Mouse (Mus musculus) heart, embryonic 10.5 days (tissue): ENCODE results near the gene Ap3d1. TPM values are rescaled to one million over a fixed set of nuclear protein-coding genes. Genes with fewer than 3 reads are reported as not detected.

Source experiments
- DNase-seq: peaks from one replicate; pipeline ENCODE4 v3.0.0-alpha.2; 2017; ENCODE audit warnings: low spot score
- H3K27ac ChIP-seq: fragments of 300-500 bp; sonication (generic); 2 replicates; pipeline ENCODE4 v1.5.1; 2016; ENCODE audit warnings: mild to moderate bottlenecking
- H3K27me3 ChIP-seq: fragments of 300-500 bp; sonication (generic); 2 replicates; pipeline ENCODE4 v1.6.1; 2016; ENCODE audit warnings: mild to moderate bottlenecking; ENCODE audit not compliant: poor library complexity, insufficient read depth, severe bottlenecking
- H3K36me3 ChIP-seq: fragments of 300-500 bp; sonication (generic); 2 replicates; pipeline ENCODE4 v1.6.1; 2016; ENCODE audit warnings: mild to moderate bottlenecking, moderate library complexity
- H3K4me1 ChIP-seq: fragments of 300-500 bp; sonication (generic); 2 replicates; pipeline ENCODE4 v1.6.1; 2016; ENCODE audit warnings: mild to moderate bottlenecking
- H3K4me3 ChIP-seq: fragments of 300-500 bp; sonication (generic); 2 replicates; pipeline ENCODE4 v1.5.1; 2016; ENCODE audit warnings: mild to moderate bottlenecking, moderate library complexity
- H3K9me3 ChIP-seq: fragments of 300-500 bp; sonication (generic); 2 replicates; pipeline ENCODE4 v1.6.1; 2016; ENCODE audit warnings: mild to moderate bottlenecking, moderate library complexity
- WGBS: fragments of 180-500 bp; shearing (Covaris S2); methylation state at CpG from one replicate; pipeline ENCODE4 v1.1.7; 2016; 5-methylcytosine and 5-hydroxymethylcytosine counted together
- polyA plus RNA-seq: library from polyadenylated mRNA; unstranded; fragments of >200 nt; fragmentation: Nextera tagmentation; extraction: Ambion mirVana; gene quantifications from 2 replicates; pipeline ENCODE4 v1.2.1, GENCODE M21; 2016

The Ap3d1 gene
- polyA plus RNA-seq, 1 experiment from 2014 or later = 60.4 TPM

- Histone ChIP-seq H3K4me1 (peaks cover 75% of the 10 kb centered on the region), H3K4me3 (no peak overlapping the region)
Observed at GRCm38 (mm10) chr10:80697812-80698211, 44.3 kb downstream of the Ap3d1 start.

GRCm38 (mm10) chr10:80697393-80697787 is 44.7 kb downstream of the Ap3d1 start:
- H3K27me3 ChIP-seq = no peaks in the 10 kb centered on the region
- 87% methylated on average over 8 of the region's 8 CpGs for WGBS
- H3K36me3 ChIP-seq = peaks cover 31% of the 10 kb centered on the region
- no peaks in the 10 kb centered on the region for H3K9me3 ChIP-seq
- peaks cover 79% of the 10 kb centered on the region for H3K4me1 ChIP-seq
- H3K27ac ChIP-seq = no peak overlapping the region
- DNase-seq = no peak
- H3K4me3 ChIP-seq = no peak overlapping the region

More at GRCm38 (mm10) chr10:80697812-80698211, 44.3 kb downstream of the Ap3d1 start:
- Histone ChIP-seq H3K27ac (peak overlapping the region; percentile 75; the same call in 1 of the 2 replicates), H3K36me3 (peaks cover 31% of the 10 kb centered on the region), H3K9me3 (no peaks in the 10 kb centered on the region), H3K27me3 (no peaks in the 10 kb centered on the region)
- WGBS = 67% methylated on average over 9 of the region's 9 CpGs
- peak; percentile 94 for DNase-seq

GRCm38 (mm10) chr10:80696502-80697392 is 45.3 kb downstream of the Ap3d1 start:
- DNase-seq = no peak
- peak overlapping the region; percentile 69 for H3K27ac ChIP-seq
- H3K36me3 ChIP-seq = peaks cover 31% of the 10 kb centered on the region
- H3K4me1 ChIP-seq = peaks cover 82% of the 10 kb centered on the region
- no peaks in the 10 kb centered on the region for H3K27me3 ChIP-seq
- no peak overlapping the region for H3K4me3 ChIP-seq
- H3K9me3 ChIP-seq = no peaks in the 10 kb centered on the region
- 68% methylated on average over 12 of the region's 12 CpGs for WGBS

- Histone ChIP-seq H3K4me3 (no peak overlapping the region), H3K36me3 (peaks cover 38% of the 10 kb centered on the region), H3K9me3 (no peaks in the 10 kb centered on the region), H3K27me3 (no peaks in the 10 kb centered on the region), H3K27ac (peak overlapping the region; percentile 69), H3K4me1 (peaks cover 75% of the 10 kb centered on the region)
- DNase-seq = no peak
- WGBS = 74% methylated on average over 10 of the region's 10 CpGs
Observed at GRCm38 (mm10) chr10:80695801-80696501, 46.1 kb downstream of the Ap3d1 start.

GRCm38 (mm10) chr10:80695186-80695585 is 46.9 kb downstream of the Ap3d1 start:
- Histone ChIP-seq H3K27ac (peak overlapping the region; percentile 69), H3K4me3 (no peak overlapping the region; the same call in 1 of the 2 replicates), H3K36me3 (peaks cover 46% of the 10 kb centered on the region), H3K27me3 (no peaks in the 10 kb centered on the region), H3K4me1 (peaks cover 68% of the 10 kb centered on the region), H3K9me3 (no peaks in the 10 kb centered on the region)
- DNase-seq = no peak
- WGBS = 72% methylated on average over 2 of the region's 2 CpGs

- Histone ChIP-seq H3K36me3 (peaks cover 52% of the 10 kb centered on the region), H3K4me1 (peaks cover 63% of the 10 kb centered on the region)
Observed at GRCm38 (mm10) chr10:80694159-80694938, 47.7 kb downstream of the Ap3d1 start.

GRCm38 (mm10) chr10:80693401-80694045 is 48.5 kb downstream of the Ap3d1 start:
- Histone ChIP-seq H3K36me3 (peaks cover 53% of the 10 kb centered on the region), H3K4me1 (peaks cover 58% of the 10 kb centered on the region)
- WGBS = 93% methylated on average over 12 of the region's 12 CpGs

More at GRCm38 (mm10) chr10:80694159-80694938, 47.7 kb downstream of the Ap3d1 start:
- peak overlapping the region; percentile 69; the same call in 1 of the 2 replicates for H3K27ac ChIP-seq
- H3K27me3 ChIP-seq = no peaks in the 10 kb centered on the region
- no peak overlapping the region for H3K4me3 ChIP-seq
- H3K9me3 ChIP-seq = no peaks in the 10 kb centered on the region
- 87% methylated on average over 13 of the region's 13 CpGs for WGBS
- DNase-seq = no peak

GRCm38 (mm10) chr10:80692249-80693165 is 49.6 kb downstream of the Ap3d1 start:
- no peaks in the 10 kb centered on the region for H3K27me3 ChIP-seq
- H3K4me3 ChIP-seq = no peak overlapping the region; the same call in 1 of the 2 replicates
- peaks cover 49% of the 10 kb centered on the region for H3K4me1 ChIP-seq
- H3K9me3 ChIP-seq = no peaks in the 10 kb centered on the region
- WGBS = 82% methylated on average over 14 of the region's 14 CpGs
- H3K27ac ChIP-seq = peak overlapping the region; percentile 1; the same call in 1 of the 2 replicates
- H3K36me3 ChIP-seq = peaks cover 58% of the 10 kb centered on the region
- no peak for DNase-seq

More at GRCm38 (mm10) chr10:80693401-80694045, 48.5 kb downstream of the Ap3d1 start:
- Histone ChIP-seq H3K27me3 (no peaks in the 10 kb centered on the region), H3K27ac (0 out of 2 replicates have a peak overlapping the region, but pooled peaks have one; percentile 1), H3K4me3 (no peak overlapping the region), H3K9me3 (no peaks in the 10 kb centered on the region)
- DNase-seq = no peak

- no peak overlapping the region for H3K27ac ChIP-seq
- DNase-seq = no peak
Observed at GRCm38 (mm10) chr10:80687850-80688249, 54.2 kb downstream of the Ap3d1 start.

GRCm38 (mm10) chr10:80686617-80687016 is 55.4 kb downstream of the Ap3d1 start:
- H3K4me3 ChIP-seq = no peak overlapping the region
- no peaks in the 10 kb centered on the region for H3K27me3 ChIP-seq
- H3K27ac ChIP-seq = no peak overlapping the region
- DNase-seq = no peak
- H3K36me3 ChIP-seq = peaks cover 76% of the 10 kb centered on the region
- WGBS = 91% methylated on average over 3 of the region's 3 CpGs
- H3K9me3 ChIP-seq = no peaks in the 10 kb centered on the region
- peaks cover 8% of the 10 kb centered on the region for H3K4me1 ChIP-seq

More at GRCm38 (mm10) chr10:80687850-80688249, 54.2 kb downstream of the Ap3d1 start:
- H3K4me3 ChIP-seq = no peak overlapping the region
- no peaks in the 10 kb centered on the region for H3K27me3 ChIP-seq
- peaks cover 17% of the 10 kb centered on the region for H3K4me1 ChIP-seq
- H3K9me3 ChIP-seq = no peaks in the 10 kb centered on the region
- 53% methylated on average over 5 of the region's 5 CpGs for WGBS
- peaks cover 76% of the 10 kb centered on the region for H3K36me3 ChIP-seq

GRCm38 (mm10) chr10:80684984-80685383 is 57.1 kb downstream of the Ap3d1 start:
- no peak overlapping the region for H3K4me3 ChIP-seq
- peak overlapping the region; percentile 44; the same call in 1 of the 2 replicates for H3K27ac ChIP-seq
- DNase-seq = no peak
- H3K27me3 ChIP-seq = no peaks in the 10 kb centered on the region
- 46% methylated on average over 4 of the region's 4 CpGs for WGBS
- H3K4me1 ChIP-seq = peaks cover 12% of the 10 kb centered on the region
- peaks cover 60% of the 10 kb centered on the region for H3K36me3 ChIP-seq
- no peaks in the 10 kb centered on the region for H3K9me3 ChIP-seq
